Mouse (Mus musculus) left cerebral cortex, adult 6 months (tissue): ENCODE measurements around the gene Borcs5. TPM values are rescaled to one million over a fixed set of nuclear protein-coding genes. Genes with fewer than 3 reads are reported as not detected.

Experiments
- long read RNA-seq, 2 experiments: library from polyadenylated mRNA; unstranded; transcript quantifications; one replicate each; pipeline ENCODE4 v2.0.0; 2019 to 2020
- polyA plus RNA-seq: library from polyadenylated mRNA; unstranded; fragments of <200 nt; fragmentation: Nextera tagmentation; gene quantifications from 2 replicates; pipeline ENCODE4 v1.2.3, GENCODE M21; 2021

Gene Borcs5
- 65.2 and 72.1 TPM in 2 replicates for polyA plus RNA-seq
- long read RNA-seq, experiment 1, transcript Borcs5-201 (4 exons, 1,764 nt): major isoform, 276 of 298 reads
- long read RNA-seq, experiment 1, partial matches to known transcripts: 3 of 298 reads
- long read RNA-seq, experiment 1, other reads (novel, unspliced or antisense): 15 of 298 reads
- long read RNA-seq, experiment 2, transcript Borcs5-201 (4 exons, 1,764 nt): major isoform, 128 of 151 reads
- long read RNA-seq, experiment 2, partial matches to known transcripts: 13 of 151 reads
- long read RNA-seq, experiment 2, other reads (novel, unspliced or antisense): 10 of 151 reads

DNA sequence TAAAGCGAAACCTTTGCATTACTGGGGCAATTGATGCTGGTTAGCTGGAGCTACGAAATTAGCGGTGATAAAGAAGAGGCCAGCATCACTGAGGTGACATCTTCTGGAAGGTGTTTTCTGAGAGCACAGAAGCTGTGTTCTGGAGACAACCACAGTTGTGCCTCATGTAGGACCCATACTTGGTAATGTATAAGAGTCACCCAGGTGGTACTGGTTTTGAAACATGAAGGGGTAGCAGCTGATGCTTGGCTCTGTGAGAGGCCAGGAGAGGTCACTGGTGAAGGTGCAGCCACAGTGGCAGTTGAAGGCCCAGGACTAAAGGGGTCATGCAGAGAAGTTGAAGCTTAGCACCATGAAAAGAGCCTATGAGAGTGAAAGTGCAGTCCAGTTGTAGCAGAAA is at the start of gene Borcs5:
Gene Borcs5, plus strand, starts transcription at position 301 of the 400 bp plus-strand sequence.

DNA sequence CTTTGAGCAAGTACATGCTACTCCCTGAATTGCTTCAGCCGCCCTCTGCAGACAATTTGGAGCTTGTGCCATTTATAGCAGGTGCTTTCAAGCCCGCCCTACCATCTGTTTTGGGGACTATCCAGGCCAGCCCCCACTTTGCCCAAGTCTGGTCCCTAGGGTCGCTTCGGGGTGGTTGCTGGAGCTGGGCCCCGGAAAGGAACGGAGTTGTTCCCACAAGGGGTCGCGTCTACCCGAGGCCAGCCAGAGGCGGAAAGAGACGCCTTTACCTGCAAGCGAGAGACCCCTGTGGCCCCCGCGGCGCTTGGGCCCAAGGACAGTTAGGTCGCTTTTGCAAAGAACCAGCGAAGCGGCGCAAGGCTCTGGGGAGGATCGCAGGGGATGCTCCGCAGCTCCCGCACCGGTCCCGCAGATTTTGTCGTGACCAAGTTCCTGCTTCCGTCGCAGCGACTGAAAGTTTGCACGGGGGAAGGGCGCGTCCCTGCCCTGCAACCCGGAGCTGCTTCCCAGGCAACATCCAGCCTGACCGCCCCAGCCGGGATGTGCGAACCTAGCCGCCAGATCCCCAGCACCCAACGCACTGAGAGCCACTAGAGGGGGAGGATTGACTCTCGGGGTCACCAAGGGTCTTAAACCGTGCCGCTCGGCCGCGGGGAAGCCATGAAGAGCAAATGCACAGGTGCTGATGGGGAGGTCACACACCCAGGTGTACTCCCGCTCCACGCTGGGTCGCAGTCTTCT is 7.2 kb upstream of the Borcs5 start, which contains the start of gene Mansc1:
Gene Mansc1, minus strand, starts transcription at position 542 of the 741 bp plus-strand sequence.

Other genes starting within 250 kb of the Borcs5 start
- not detected in 2 replicates for gene Bcl2l14, start 243.2 kb upstream of the Borcs5 start, polyA plus RNA-seq
- 3.0 and 10.5 TPM in 2 replicates for gene Lrp6, start 72.5 kb upstream of the Borcs5 start, polyA plus RNA-seq
- 4.7 and 8.9 TPM in 2 replicates for gene Mansc1, start 7.0 kb upstream of the Borcs5 start, polyA plus RNA-seq
- 2.7 and 3.0 TPM in 2 replicates for gene Dusp16, start 153.1 kb downstream of the Borcs5 start, polyA plus RNA-seq
- gene Crebl2, start 190.6 kb downstream of the Borcs5 start, polyA plus RNA-seq: 17.2 and 35.4 TPM in 2 replicates